Mouse (Mus musculus) kidney, embryonic 15.5 days (tissue): ENCODE measurements around the gene Pnliprp2. TPM values are rescaled to one million over a fixed set of nuclear protein-coding genes. Genes with fewer than 3 reads are reported as not detected.

Experiments used
- ATAC-seq: fragments of 200-750 bp; cut with Nextera tagmentation; replicated peaks from 2 replicates; pipeline ENCODE4 v1.8.0; 2017; ENCODE audit warnings: moderate TSS enrichment; ENCODE audit not compliant: low FRiP score
- H3K27ac ChIP-seq: fragments of 300-500 bp; sonication (generic); 2 replicates; pipeline ENCODE4 v1.5.1; 2015; ENCODE audit warnings: mild to moderate bottlenecking, inconsistent platforms
- H3K27me3 ChIP-seq: fragments of 300-500 bp; sonication (generic); 2 replicates; pipeline ENCODE4 v1.6.1; 2015; ENCODE audit warnings: inconsistent platforms
- H3K36me3 ChIP-seq: fragments of 300-500 bp; sonication (generic); 2 replicates; pipeline ENCODE4 v1.6.1; 2015; ENCODE audit warnings: inconsistent platforms
- H3K4me1 ChIP-seq: fragments of 300-500 bp; sonication (generic); 2 replicates; pipeline ENCODE4 v1.6.1; 2015; ENCODE audit warnings: inconsistent platforms
- H3K4me2 ChIP-seq: fragments of 300-500 bp; sonication (generic); 2 replicates; pipeline ENCODE4 v1.6.1; 2015; ENCODE audit warnings: moderate library complexity, mild to moderate bottlenecking, inconsistent platforms
- H3K4me3 ChIP-seq: fragments of 300-500 bp; sonication (generic); replicated peaks from 2 replicates; pipeline ENCODE4 v1.5.1; 2015; ENCODE audit warnings: mild to moderate bottlenecking, inconsistent platforms
- H3K9ac ChIP-seq: fragments of 300-500 bp; sonication (generic); 2 replicates; pipeline ENCODE4 v1.6.1; 2015; ENCODE audit warnings: mild to moderate bottlenecking, inconsistent platforms
- H3K9me3 ChIP-seq: fragments of 300-500 bp; sonication (generic); replicated peaks from 2 replicates; pipeline ENCODE4 v1.6.1; 2016; ENCODE audit warnings: inconsistent platforms
- WGBS: fragments of 180-500 bp; shearing (Covaris S2); methylation state at CpG from one replicate; pipeline ENCODE4 v1.1.7; 2015; ENCODE audit warnings: mixed read lengths; 5-methylcytosine and 5-hydroxymethylcytosine counted together
- polyA plus RNA-seq: library from polyadenylated mRNA; unstranded; fragments of >200 nt; fragmentation: Nextera tagmentation; extraction: Ambion mirVana; gene quantifications from 2 replicates; pipeline ENCODE4 v1.2.1, GENCODE M21; 2015

The Pnliprp2 gene
- polyA plus RNA-seq, 1 experiment from 2014 or later, result 0.44 TPM

DNA sequence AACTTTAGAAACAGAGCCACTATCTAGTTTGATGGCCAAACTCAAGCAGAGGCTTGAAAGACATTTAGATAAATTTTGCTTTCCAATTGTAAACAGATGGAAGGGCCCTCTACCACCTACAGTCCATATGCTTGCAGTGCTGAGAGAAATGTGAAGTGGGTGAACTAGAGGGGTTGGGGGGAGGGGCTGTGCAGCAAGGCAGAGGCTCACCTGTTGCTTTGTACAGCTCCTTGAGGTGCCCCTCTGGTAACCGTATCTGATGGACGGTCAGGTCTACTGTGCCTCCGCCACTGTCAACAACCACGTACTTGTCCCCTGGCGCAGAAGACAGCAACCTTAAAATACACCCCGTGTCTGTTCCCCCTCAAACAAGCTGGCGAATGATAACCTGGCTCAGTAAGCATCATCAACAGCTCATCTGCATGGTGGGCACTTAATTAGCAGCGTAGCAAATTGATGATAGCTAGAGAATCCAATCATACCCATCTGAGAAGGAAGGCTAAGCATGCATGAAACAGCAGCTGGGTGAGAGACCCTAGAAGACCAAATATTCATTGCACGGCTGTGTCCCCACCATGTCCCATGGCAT lies 45.8 kb downstream of the Pnliprp2 start:
- peaks cover 3% of the 10 kb centered on the region; the same call in 1 of the 2 replicates for H3K27me3 ChIP-seq
- H3K9me3 ChIP-seq, result peaks cover 5% of the 10 kb centered on the region; the same call in 1 of the 2 replicates
- WGBS, result 88% methylated on average over 9 of the region's 9 CpGs
- no peak overlapping the region for H3K4me3 ChIP-seq
- no peak overlapping the region for H3K27ac ChIP-seq
- no peak overlapping the region for H3K4me2 ChIP-seq
- no peaks in the 10 kb centered on the region for H3K4me1 ChIP-seq
- H3K9ac ChIP-seq, result no peak overlapping the region
- no peak for ATAC-seq
- H3K36me3 ChIP-seq, result peaks cover 10% of the 10 kb centered on the region; the same call in 1 of the 2 replicates

DNA sequence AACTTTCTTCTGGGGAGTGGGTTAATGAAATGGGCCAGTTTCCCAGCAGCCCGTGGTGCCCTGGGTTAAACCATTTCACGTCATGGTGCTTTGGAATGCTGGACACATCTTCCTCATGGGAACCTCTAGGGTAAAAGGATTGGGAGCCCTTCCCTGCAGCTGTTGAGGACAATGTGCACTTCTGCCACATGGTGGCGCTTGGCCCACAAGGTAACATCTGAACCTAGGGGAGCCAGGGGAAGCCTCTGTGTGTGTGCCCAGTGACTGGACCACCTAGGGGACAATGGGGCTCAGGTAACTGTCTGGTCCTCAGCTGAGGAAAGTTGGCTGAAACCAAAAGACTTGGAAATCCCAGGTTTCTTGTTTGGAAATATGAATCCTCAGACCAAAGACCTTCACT lies 46.8 kb downstream of the Pnliprp2 start:
- Histone ChIP-seq H3K36me3 (0 out of 2 replicates have a peak, but pooled peaks cover 6% of the 10 kb centered on the region), H3K9me3 (peaks cover 5% of the 10 kb centered on the region; the same call in 1 of the 2 replicates), H3K4me3 (no peak overlapping the region), H3K27ac (no peak overlapping the region), H3K9ac (no peak overlapping the region), H3K27me3 (peaks cover 3% of the 10 kb centered on the region; the same call in 1 of the 2 replicates), H3K4me2 (no peak overlapping the region), H3K4me1 (no peaks in the 10 kb centered on the region)
- 5% methylated on average over 3 of the region's 3 CpGs for WGBS
- ATAC-seq, result 0 out of 2 replicates have a peak, but pooled peaks have one; percentile 40

DNA sequence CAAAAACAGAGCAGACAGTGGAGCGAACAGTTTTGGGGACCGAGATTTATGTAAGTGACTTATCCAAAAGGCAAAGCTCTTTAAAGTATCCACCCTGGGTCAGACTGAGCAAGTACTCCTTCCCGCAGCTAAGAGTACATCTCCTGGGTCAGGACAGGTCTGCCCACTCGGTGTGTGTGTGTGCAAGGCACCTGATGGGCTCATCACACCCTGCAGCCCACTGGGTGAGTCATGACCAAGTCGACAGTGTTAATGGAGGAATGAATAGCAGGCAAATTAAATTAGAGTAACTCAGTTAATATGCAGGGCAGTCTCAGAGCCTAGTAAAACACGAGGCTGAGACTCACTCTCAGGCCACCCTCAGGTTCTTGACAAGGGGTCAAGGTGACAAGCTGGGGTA lies 49.3 kb downstream of the Pnliprp2 start:
- 0 out of 2 replicates have a peak, but pooled peaks cover 4% of the 10 kb centered on the region for H3K36me3 ChIP-seq
- H3K4me1 ChIP-seq, result no peaks in the 10 kb centered on the region
- peaks cover 3% of the 10 kb centered on the region; the same call in 1 of the 2 replicates for H3K27me3 ChIP-seq
- ATAC-seq, result no peak
- H3K27ac ChIP-seq, result no peak overlapping the region
- H3K9ac ChIP-seq, result no peak overlapping the region
- H3K4me2 ChIP-seq, result no peak overlapping the region
- no peak overlapping the region for H3K4me3 ChIP-seq
- 77% methylated on average over 6 of the region's 6 CpGs for WGBS
- H3K9me3 ChIP-seq, result peaks cover 2% of the 10 kb centered on the region; the same call in 1 of the 2 replicates

DNA sequence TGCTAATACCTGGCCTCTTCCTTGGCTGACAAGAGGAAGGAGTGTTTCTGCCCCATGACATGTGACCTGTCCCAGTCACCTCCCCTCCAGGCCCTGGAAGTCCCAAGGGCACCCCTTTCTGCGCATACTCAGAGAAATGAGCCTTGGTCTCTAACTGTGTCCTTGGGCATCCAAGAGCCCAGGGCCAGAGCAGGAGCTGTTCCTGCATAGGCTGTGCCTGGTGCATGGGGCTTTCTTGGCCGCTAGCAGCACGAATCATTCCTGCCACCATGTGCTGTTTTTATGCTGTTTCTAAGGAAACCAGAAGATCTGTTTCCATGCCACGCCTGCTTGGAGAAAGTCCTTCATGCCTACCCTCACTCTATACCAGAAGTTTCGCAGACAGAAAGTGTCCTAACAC lies 51.0 kb downstream of the Pnliprp2 start:
- H3K4me1 ChIP-seq, result peaks cover 7% of the 10 kb centered on the region; the same call in 1 of the 2 replicates
- peaks cover 3% of the 10 kb centered on the region; the same call in 1 of the 2 replicates for H3K27me3 ChIP-seq
- no peak for ATAC-seq
- WGBS, result 74% methylated on average over 5 of the region's 5 CpGs
- no peaks in the 10 kb centered on the region for H3K9me3 ChIP-seq
- no peaks in the 10 kb centered on the region for H3K36me3 ChIP-seq
- H3K4me3 ChIP-seq, result no peak overlapping the region
- H3K9ac ChIP-seq, result no peak overlapping the region
- H3K4me2 ChIP-seq, result no peak overlapping the region
- no peak overlapping the region for H3K27ac ChIP-seq

DNA sequence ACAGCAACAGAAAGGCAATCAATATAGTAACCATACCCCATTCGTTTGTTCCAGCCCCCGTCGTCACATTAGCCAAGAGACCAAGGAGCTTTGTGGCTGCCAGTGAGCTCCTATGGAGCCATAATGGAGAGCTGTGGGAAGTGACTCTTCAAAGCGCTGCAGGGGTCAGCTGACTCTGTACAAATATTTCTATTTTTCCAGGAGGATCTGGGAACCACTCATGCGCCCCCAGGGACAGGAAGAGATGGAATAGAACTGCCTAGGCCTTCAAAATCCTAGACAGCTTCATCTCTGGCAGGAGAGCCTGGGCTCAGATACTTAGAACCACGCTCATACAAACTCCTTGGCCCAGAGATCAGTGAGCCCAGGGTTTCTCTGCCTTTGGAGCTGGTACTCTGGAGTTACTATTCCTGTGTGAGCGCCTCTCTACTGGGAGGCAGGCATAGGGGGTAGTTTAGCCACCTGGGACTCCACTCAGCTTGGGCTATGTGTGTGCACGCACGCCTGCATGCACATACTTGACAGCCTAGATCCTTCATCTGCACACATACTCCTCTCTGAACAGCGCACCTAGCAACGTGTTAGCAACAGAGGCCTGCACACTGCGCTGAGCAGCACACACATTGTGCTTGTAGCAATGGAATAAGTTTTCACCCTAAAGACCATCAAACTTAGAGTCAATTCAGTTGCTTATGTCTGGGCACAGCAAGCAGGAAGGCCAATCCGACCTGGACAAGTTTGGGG lies 55.8 kb downstream of the Pnliprp2 start:
- Histone ChIP-seq H3K27ac (no peak overlapping the region), H3K36me3 (no peaks in the 10 kb centered on the region), H3K27me3 (no peaks in the 10 kb centered on the region), H3K9ac (no peak overlapping the region), H3K9me3 (no peaks in the 10 kb centered on the region), H3K4me3 (no peak overlapping the region), H3K4me2 (no peak overlapping the region), H3K4me1 (peaks cover 26% of the 10 kb centered on the region)
- no peak for ATAC-seq
- WGBS, result 82% methylated on average over 13 of the region's 13 CpGs

DNA sequence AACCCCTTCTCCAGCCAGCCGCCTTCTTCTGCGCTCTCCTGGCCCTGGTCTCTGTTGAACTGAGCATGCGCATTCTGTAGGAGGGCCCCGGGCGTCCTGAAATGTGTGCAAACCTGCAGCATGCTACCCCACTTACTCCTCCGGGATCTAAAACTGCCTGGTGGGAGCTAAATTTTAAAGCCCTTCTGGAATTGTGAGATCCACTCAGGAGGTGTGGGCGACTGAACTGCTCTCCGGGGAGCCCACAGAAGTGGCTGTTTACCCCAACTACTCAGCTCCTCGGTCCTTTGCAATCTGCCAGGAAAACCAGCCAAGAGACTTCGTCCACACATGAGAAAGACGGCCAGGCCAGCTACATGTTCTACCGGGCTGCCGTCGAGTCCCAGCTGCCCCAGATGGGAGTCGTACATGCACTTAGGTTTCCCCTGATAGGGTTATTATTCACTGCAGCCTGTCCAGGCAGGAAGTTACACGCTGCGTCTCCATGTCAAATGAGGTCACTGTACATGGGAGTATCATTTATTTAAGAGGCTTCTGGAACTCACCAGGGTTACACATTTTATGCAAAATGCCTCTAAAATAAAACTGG lies 57.0 kb downstream of the Pnliprp2 start:
- Histone ChIP-seq H3K4me3 (no peak overlapping the region), H3K9me3 (no peaks in the 10 kb centered on the region), H3K27ac (peak overlapping the region; percentile 48; the same call in 1 of the 2 replicates), H3K36me3 (no peaks in the 10 kb centered on the region), H3K4me2 (no peak overlapping the region), H3K27me3 (no peaks in the 10 kb centered on the region), H3K4me1 (peaks cover 29% of the 10 kb centered on the region), H3K9ac (no peak overlapping the region)
- ATAC-seq, result no peak; the same call in 1 of the 2 replicates
- WGBS, result 52% methylated on average over 17 of the region's 17 CpGs

DNA sequence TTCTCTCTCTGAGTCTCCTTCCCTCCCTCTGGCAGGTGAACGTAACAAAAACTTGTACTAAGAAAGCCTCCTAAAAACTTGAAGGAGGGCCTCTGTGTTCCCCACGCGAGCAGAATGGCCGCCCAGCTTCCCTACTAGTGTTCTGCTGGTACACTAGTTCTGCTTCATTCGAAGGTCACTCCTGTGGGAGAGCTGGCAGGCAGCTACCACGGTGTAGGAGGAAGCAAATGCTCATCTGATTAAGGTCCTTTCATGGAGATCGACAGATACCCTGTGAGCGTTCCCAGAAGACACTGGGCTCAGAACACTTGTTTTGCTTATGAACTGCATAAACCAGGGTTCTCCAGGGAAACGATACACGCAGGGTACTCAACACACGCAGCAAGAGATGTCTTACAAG lies 57.9 kb downstream of the Pnliprp2 start:
- Histone ChIP-seq H3K4me1 (peaks cover 32% of the 10 kb centered on the region), H3K9ac (no peak overlapping the region), H3K4me3 (no peak overlapping the region), H3K27ac (0 out of 2 replicates have a peak overlapping the region, but pooled peaks have one; percentile 48), H3K9me3 (no peaks in the 10 kb centered on the region), H3K36me3 (no peaks in the 10 kb centered on the region), H3K4me2 (no peak overlapping the region), H3K27me3 (no peaks in the 10 kb centered on the region)
- 82% methylated on average over 11 of the region's 11 CpGs for WGBS
- no peak for ATAC-seq

DNA sequence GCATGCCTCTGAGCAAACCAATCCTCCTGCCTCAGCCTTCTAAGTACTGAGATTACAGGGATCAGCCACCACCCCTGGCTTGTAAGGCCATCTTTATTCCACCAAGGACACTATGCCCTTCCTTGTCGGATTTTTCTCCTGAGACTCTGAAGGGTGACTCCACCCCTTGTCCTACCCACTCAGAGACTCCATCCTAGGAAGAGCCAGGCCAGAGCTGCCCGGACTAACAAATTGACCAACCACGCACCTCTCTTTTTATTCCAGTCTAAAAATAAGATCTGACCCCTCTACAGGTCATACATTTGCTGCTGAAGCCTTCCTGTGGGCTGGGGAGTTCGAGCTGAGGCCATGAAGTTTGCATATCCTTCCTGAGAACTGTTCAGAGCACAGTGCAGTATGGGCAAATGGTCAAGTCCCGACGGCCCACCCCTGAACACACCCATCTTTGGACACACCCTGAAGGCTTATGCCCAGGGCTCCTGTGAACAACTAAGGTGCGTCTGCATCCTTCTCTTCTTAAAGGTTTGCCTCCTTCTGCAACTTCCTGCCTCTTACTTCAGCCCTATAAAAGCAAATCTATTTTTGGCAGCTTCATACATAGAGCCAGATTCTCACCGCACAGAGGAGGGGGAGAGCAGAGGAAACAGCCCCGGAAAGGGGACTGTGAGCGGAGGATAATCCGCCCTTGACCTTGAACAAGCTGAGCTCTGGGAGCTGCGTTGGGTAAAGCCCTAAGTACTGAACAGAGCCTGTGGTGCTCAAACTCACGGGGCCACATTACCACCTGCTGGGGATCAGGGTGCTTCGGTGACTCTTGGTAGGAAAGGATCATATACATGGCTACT lies 59.3 kb downstream of the Pnliprp2 start:
- no peak overlapping the region for H3K4me2 ChIP-seq
- 70% methylated on average over 14 of the region's 14 CpGs for WGBS
- no peak overlapping the region for H3K4me3 ChIP-seq
- 0 out of 2 replicates have a peak overlapping the region, but pooled peaks have one; percentile 19 for H3K27ac ChIP-seq
- no peaks in the 10 kb centered on the region for H3K9me3 ChIP-seq
- no peak overlapping the region for H3K9ac ChIP-seq
- H3K27me3 ChIP-seq, result no peaks in the 10 kb centered on the region
- H3K36me3 ChIP-seq, result no peaks in the 10 kb centered on the region
- no peak for ATAC-seq
- H3K4me1 ChIP-seq, result peaks cover 43% of the 10 kb centered on the region

DNA sequence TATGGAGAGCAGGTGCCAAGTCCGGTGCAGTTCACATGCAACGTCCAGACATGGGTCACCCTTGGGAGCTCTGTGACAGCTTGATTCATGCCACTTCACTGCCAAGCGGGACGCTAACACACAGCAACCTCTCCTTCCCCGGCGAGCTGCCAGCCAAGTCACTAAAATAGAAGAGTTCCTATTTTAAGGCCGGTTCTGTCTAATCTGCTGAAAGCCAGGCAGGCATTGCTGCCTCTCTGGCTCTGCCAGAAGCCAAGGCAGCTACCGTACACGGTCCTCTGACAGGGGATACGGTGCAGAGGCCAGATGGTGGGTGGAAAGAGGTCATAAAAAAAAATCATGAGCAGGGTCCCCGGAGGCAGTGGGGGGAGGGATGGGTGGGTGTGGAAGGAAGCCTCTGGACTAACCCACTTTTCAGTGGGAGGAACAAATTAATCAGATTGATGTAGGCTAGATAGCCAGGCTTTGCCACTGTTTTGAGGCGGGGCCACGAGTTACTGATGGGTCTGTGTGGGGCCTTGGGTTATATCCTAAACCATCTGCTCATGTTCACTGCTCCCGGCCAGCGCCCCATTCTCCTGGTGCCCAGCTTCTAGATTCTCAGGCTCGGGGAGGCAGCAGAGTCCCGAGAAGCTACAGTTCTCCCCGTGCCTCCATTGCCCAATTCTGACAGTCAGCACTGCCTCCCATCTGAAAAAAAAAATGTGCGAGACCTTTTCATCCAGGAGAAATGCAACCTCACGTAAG lies 63.1 kb downstream of the Pnliprp2 start:
- ATAC-seq, result no peak
- Histone ChIP-seq H3K4me2 (no peak overlapping the region), H3K4me1 (peaks cover 24% of the 10 kb centered on the region), H3K4me3 (no peak overlapping the region), H3K27ac (peak overlapping the region; percentile 4; the same call in 1 of the 2 replicates), H3K27me3 (no peaks in the 10 kb centered on the region; the same call in 1 of the 2 replicates), H3K9ac (no peak overlapping the region), H3K9me3 (no peaks in the 10 kb centered on the region), H3K36me3 (peaks cover 8% of the 10 kb centered on the region; the same call in 1 of the 2 replicates)
- WGBS, result 48% methylated on average over 20 of the region's 20 CpGs

DNA sequence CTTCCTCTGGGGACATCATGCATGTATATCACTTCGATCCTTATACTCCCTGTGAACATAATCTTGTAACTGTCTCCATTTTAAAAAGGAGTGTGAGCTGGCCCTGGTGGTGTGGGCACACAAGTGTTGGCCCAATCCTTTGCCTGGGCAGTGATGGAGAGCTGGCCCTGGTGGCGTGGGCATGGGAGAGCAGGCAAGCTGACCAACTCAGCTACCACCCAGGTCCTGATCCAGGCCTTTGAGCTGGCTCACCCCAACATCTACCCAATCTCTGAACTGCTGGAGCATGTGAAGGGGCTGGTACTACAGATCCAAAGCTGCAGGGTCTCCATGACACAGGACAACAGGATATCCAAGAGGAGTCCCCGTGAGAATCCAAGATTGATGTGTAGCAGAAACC lies 63.8 kb downstream of the Pnliprp2 start:
- H3K9me3 ChIP-seq, result no peaks in the 10 kb centered on the region
- WGBS, result 83% methylated on average over 3 of the region's 3 CpGs
- H3K36me3 ChIP-seq, result peaks cover 8% of the 10 kb centered on the region; the same call in 1 of the 2 replicates
- no peak overlapping the region for H3K4me3 ChIP-seq
- no peak overlapping the region for H3K27ac ChIP-seq
- H3K4me1 ChIP-seq, result peaks cover 24% of the 10 kb centered on the region
- H3K4me2 ChIP-seq, result no peak overlapping the region
- no peak overlapping the region for H3K9ac ChIP-seq
- H3K27me3 ChIP-seq, result no peaks in the 10 kb centered on the region; the same call in 1 of the 2 replicates
- no peak for ATAC-seq

DNA sequence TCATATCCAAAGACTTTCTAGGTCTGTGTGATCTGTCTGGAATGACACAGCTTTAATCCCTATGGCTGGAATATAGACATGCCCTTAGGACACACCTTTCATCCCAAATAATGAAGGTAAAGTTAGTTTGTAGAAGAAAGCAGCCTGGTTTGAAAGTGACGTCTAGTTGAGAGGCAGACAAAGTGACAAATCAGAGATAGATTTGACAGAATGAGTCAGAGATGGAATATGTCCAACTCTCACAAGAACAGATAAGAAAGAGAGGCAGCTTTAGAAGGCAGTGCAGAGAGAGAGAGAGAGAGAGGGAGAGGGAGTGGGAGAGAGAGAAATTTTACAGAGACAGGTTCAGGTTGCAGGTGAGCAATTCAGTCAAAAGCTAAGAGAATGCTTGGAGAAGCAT lies 64.8 kb downstream of the Pnliprp2 start:
- no peak for ATAC-seq
- Histone ChIP-seq H3K9ac (no peak overlapping the region), H3K36me3 (peaks cover 8% of the 10 kb centered on the region; the same call in 1 of the 2 replicates), H3K9me3 (no peaks in the 10 kb centered on the region), H3K4me1 (peaks cover 21% of the 10 kb centered on the region), H3K27ac (no peak overlapping the region), H3K27me3 (no peaks in the 10 kb centered on the region; the same call in 1 of the 2 replicates), H3K4me2 (no peak overlapping the region), H3K4me3 (no peak overlapping the region)
- WGBS, result 82% methylated on average over 1 of the region's 1 CpGs
